ENCODE assay signal across 15 mouse cellular contexts in genomic region chr2:73539697-73540096, GRCm38 (mm10). TPM values are rescaled to one million over a fixed set of nuclear protein-coding genes. Genes with fewer than 3 reads are reported as not detected.
DNase-seq lines count a peak whose midpoint lies in the region; ATAC-seq and TF ChIP-seq lines count a peak whose summit lies in the region.
"Had no signal": no experiment of that assay in that cellular context is flagged by ENCODE, and none has a peak within 500 bp of the region (broad histone marks: within the 10 kb centered on the region; RNA-seq: fewer than 3 reads in every experiment).

No protein-coding gene starts in this region.

- H3K36me3 ChIP-seq in heart, adult 2 months (ENCODE audit: control insufficient read depth, insufficient read depth, low read length), result no peaks in the 10 kb centered on the region
- no peaks in the 10 kb centered on the region for H3K36me3 ChIP-seq in ES-Bruce4 (ENCODE audit: control insufficient read depth, insufficient read depth, low read length, poor library complexity, severe bottlenecking)
- no peaks in the 10 kb centered on the region for H3K36me3 ChIP-seq in forebrain, embryonic 13.5 days (ENCODE audit: poor library complexity, severe bottlenecking)
- H3K36me3 ChIP-seq: liver, embryonic 13.5 days had no signal

- TF ChIP-seq POLR2A in heart, adult 2 months (IDR thresholded peaks at IDR 0.05; ENCODE audit: insufficient read depth, low read depth, low read length), result no peak
- TF ChIP-seq POLR2A in ES-Bruce4 (IDR thresholded peaks at IDR 0.05; ENCODE audit: insufficient read depth, low read length), result no peak

- no peak overlapping the region for H3K9ac ChIP-seq in heart, adult 2 months (ENCODE audit: low read depth, low read length)
- no peak overlapping the region for H3K9ac ChIP-seq in ES-Bruce4 (ENCODE audit: low read depth, poor library complexity, severe bottlenecking)
- no peak overlapping the region for H3K9ac ChIP-seq in forebrain, embryonic 13.5 days
- H3K9ac ChIP-seq: forebrain, postnatal 0 days had no signal

- peak; percentile 63 for TF ChIP-seq CTCF in heart, adult 2 months (IDR thresholded peaks at IDR 0.05)
- peak; percentile 6 for TF ChIP-seq CTCF in ES-Bruce4 (IDR thresholded peaks at IDR 0.05; ENCODE audit: low read depth, low read length)

- H3K4me2 ChIP-seq in forebrain, embryonic 13.5 days, result no peak overlapping the region

- H3K4me1 ChIP-seq in heart, adult 2 months (ENCODE audit: control insufficient read depth, insufficient read depth, low read length), result no peaks in the 10 kb centered on the region
- H3K4me1 ChIP-seq in ES-Bruce4 (ENCODE audit: control insufficient read depth, insufficient read depth, low read length), result no peaks in the 10 kb centered on the region
- H3K4me1 ChIP-seq in forebrain, embryonic 13.5 days, result 0 out of 2 replicates have a peak, but pooled peaks cover 6% of the 10 kb centered on the region

- H3K79me2 ChIP-seq in heart, adult 2 months (replicated peaks; ENCODE audit: control insufficient read depth, insufficient read depth, low read length), result no peaks in the 10 kb centered on the region

- ATAC-seq in forebrain, embryonic 13.5 days, result no peak
- ATAC-seq: forebrain, postnatal 0 days; hindbrain, embryonic 16.5 days had no signal

- no peak for TF ChIP-seq EP300 in heart, adult 2 months (IDR thresholded peaks at IDR 0.05; ENCODE audit: insufficient read depth, low read depth, low read length)
- no peak for TF ChIP-seq EP300 in ES-Bruce4 (IDR thresholded peaks at IDR 0.05; ENCODE audit: insufficient read depth, low read depth, low read length)

- DNase-seq in heart, adult 2 months, result no peak
- no peak for DNase-seq in heart, adult 18-20 months
- peak; percentile 67 for DNase-seq in lung, postnatal 36 days
- DNase-seq in lung, postnatal 4 days, result no peak
- peak; percentile 49 for DNase-seq in natural killer cell, adult 2 months (ENCODE audit: low spot score in 2 of 2)
- no peak for DNase-seq in right cerebral cortex, adult 18-20 months
- DNase-seq: cerebellum, adult 2 months; forebrain, postnatal 0 days; heart, postnatal 10 days; liver, embryonic 13.5 days had no signal

- no peak overlapping the region for H3K27ac ChIP-seq in heart, adult 2 months
- no peak overlapping the region for H3K27ac ChIP-seq in ES-Bruce4 (ENCODE audit: insufficient read depth, low read length)
- no peak overlapping the region for H3K27ac ChIP-seq in forebrain, embryonic 13.5 days
- H3K27ac ChIP-seq: liver, embryonic 13.5 days had no signal

- intact Hi-C loops in heart, adult 2 months (cut with DNase I), result no loop called here

- H3K27me3 ChIP-seq in heart, adult 2 months (ENCODE audit: control insufficient read depth, insufficient read depth, low read length), result no peaks in the 10 kb centered on the region
- no peaks in the 10 kb centered on the region for H3K27me3 ChIP-seq in ES-Bruce4 (ENCODE audit: control insufficient read depth, insufficient read depth, low read length, poor library complexity, severe bottlenecking)
- peaks cover 2% of the 10 kb centered on the region; the same call in 1 of the 2 replicates for H3K27me3 ChIP-seq in forebrain, embryonic 13.5 days
- H3K27me3 ChIP-seq: megakaryocyte, embryonic 14.5 days had no signal

- no peak overlapping the region for H3K4me3 ChIP-seq in heart, adult 2 months
- no peak overlapping the region for H3K4me3 ChIP-seq in ES-Bruce4 (ENCODE audit: low read depth, low read length)
- no peak overlapping the region for H3K4me3 ChIP-seq in forebrain, embryonic 13.5 days

- H3K9me3 ChIP-seq in ES-Bruce4 (replicated peaks; ENCODE audit: control insufficient read depth, insufficient read depth, low read length, poor library complexity, severe bottlenecking), result no peaks in the 10 kb centered on the region
- no peaks in the 10 kb centered on the region for H3K9me3 ChIP-seq in forebrain, embryonic 13.5 days (replicated peaks)
- H3K9me3 ChIP-seq: liver, embryonic 13.5 days; megakaryocyte, embryonic 14.5 days had no signal

- WGBS in heart, adult 2 months, result 24% methylated on average over 1 of the region's 1 CpGs
- WGBS in forebrain, embryonic 13.5 days, result 32% methylated on average over 1 of the region's 1 CpGs

RNA-seq across cellular contexts. Expression of gene Wipf1, which starts 10.2 kb away (rescaled TPM):
- total RNA-seq in heart, adult 2 months (2021), result 10 to 100 TPM; 12.9 to 17.0 TPM
- polyA plus RNA-seq in heart, adult 2 months (2012; rRNA removed), result 6.0 and 6.6 TPM in 2 replicates
- total RNA-seq in heart, adult 18-20 months (2021), result 10 to 100 TPM; 11.2 to 14.0 TPM
- polyA plus RNA-seq in ES-Bruce4 (2011; ENCODE audit: insufficient read depth, insufficient read length, low read depth, missing spikeins), result 7.8 and 11.7 TPM in 2 replicates
- polyA plus RNA-seq in forebrain, embryonic 13.5 days (2015; fragmentation: Nextera tagmentation; extraction: Ambion mirVana), result 2.4 and 2.8 TPM in 2 replicates

RNA-seq across cellular contexts. Expression of gene Chrna1, which starts 40.4 kb away (rescaled TPM):
- total RNA-seq in heart, adult 2 months (2021), result not detected
- 0.04 TPM in 1 of 2 replicates, not detected in the other for polyA plus RNA-seq in heart, adult 2 months (2012; rRNA removed)
- total RNA-seq in heart, adult 18-20 months (2021), result under 1 TPM in 1 of 2 experiments, not detected in 1; 0.05 TPM
- polyA plus RNA-seq in ES-Bruce4 (2011; ENCODE audit: insufficient read depth, insufficient read length, low read depth, missing spikeins), result not detected in 2 replicates
- 0.11 and 0.27 TPM in 2 replicates for polyA plus RNA-seq in forebrain, embryonic 13.5 days (2015; fragmentation: Nextera tagmentation; extraction: Ambion mirVana)
- total RNA-seq: heart, postnatal 10 days had no signal
- polyA plus RNA-seq: activated CD4-positive, CD25-positive, alpha-beta regulatory T cell, adult 4 months had no signal

Comparison
In these comparisons a context has a peak if more than half of its experiments do, and no peak if none do; other contexts are left out.
1. DNase-seq: peak in lung, postnatal 36 days (single experiment) and natural killer cell, adult 2 months (2 of 2); none in heart, adult 2 months (0 of 2), heart, adult 18-20 months (0 of 2), lung, postnatal 4 days (0 of 2) and right cerebral cortex, adult 18-20 months (single experiment).